Mouse (Mus musculus): ENCODE data around the gene Hal. TPM values are rescaled to one million over a fixed set of nuclear protein-coding genes. Genes with fewer than 3 reads are reported as not detected.

Hal gene
- polyA plus RNA-seq (2012; rRNA removed; ENCODE audit: low replicate concordance), result 0.33 and 0.45 TPM in 2 replicates

GRCm38 (mm10) chr10:93488066-93488827, at the start of gene Hal:
Gene Hal (plus strand): TSS chr10:93488768.

GRCm38 (mm10) chr10:93539775-93540430, 51.3 kb downstream of the Hal start, which contains the start of gene Amdhd1:
Gene Amdhd1 (minus strand): TSS chr10:93540033.

GRCm38 (mm10) chr10:93540431-93541210, 52.1 kb downstream of the Hal start, which contains the start of gene Ccdc38:
Gene Ccdc38 (plus strand): TSS chr10:93540632.

Other genes with a start within 250 kb of the Hal start
- 10.8 and 14.5 TPM in 2 replicates for gene Elk3, start 177.6 kb upstream of the Hal start, polyA plus RNA-seq (2012; rRNA removed; ENCODE audit: low replicate concordance)
- 246 and 257 TPM in 2 replicates for gene Lta4h, start 35.4 kb upstream of the Hal start, polyA plus RNA-seq (2012; rRNA removed; ENCODE audit: low replicate concordance)
- gene Amdhd1, start 51.3 kb downstream of the Hal start, polyA plus RNA-seq (2012; rRNA removed; ENCODE audit: low replicate concordance), result 0.08 TPM in 1 of 2 replicates, not detected in the other
- gene Ccdc38, start 51.9 kb downstream of the Hal start, polyA plus RNA-seq (2012; rRNA removed; ENCODE audit: low replicate concordance), result not detected in 2 replicates
- gene Snrpf, start 100.9 kb downstream of the Hal start, polyA plus RNA-seq (2012; rRNA removed; ENCODE audit: low replicate concordance), result 11.7 and 24.4 TPM in 2 replicates
- 4.4 and 4.9 TPM in 2 replicates for gene Ntn4, start 151.9 kb downstream of the Hal start, polyA plus RNA-seq (2012; rRNA removed; ENCODE audit: low replicate concordance)

Data from duodenum, adult 2 months (tissue).